Mouse (Mus musculus): Measurements from ENCODE around the gene Lin52. TPM values are rescaled to one million over a fixed set of nuclear protein-coding genes. Genes with fewer than 3 reads are reported as not detected.
A peak's percentile ranks its signal among the peaks of the same experiment; 100 is the strongest.

The Lin52 gene
- polyA plus RNA-seq (2015; fragmentation: Nextera tagmentation; extraction: Ambion mirVana): 21.7 and 23.5 TPM in 2 replicates

GRCm38 (mm10) chr12:84450718-84451646, at the start of gene Lin52, which contains the start of gene Aldh6a1:
TSS of gene Lin52 (plus strand) at chr12:84451422.
TSS of gene Aldh6a1 (minus strand) at chr12:84451004.
- peak within 1 kb of the TSS; percentile 71 for H3K27ac ChIP-seq (ENCODE audit: low read length)
- H3K36me3 ChIP-seq (ENCODE audit: control insufficient read depth, insufficient read depth, low read length): no peaks in the 10 kb centered on the region
- H3K4me2 ChIP-seq (ENCODE audit: low read depth, low read length): peak within 1 kb of the TSS; percentile 95
- peaks cover 14% of the 10 kb centered on the region for H3K4me1 ChIP-seq (replicated peaks; ENCODE audit: control insufficient read depth, insufficient read depth, low read length)
- peak; percentile 99 for ATAC-seq (ENCODE audit: low read depth)
- H3K9ac ChIP-seq (ENCODE audit: low read length): peak within 1 kb of the TSS; percentile 70
- peak within 1 kb of the TSS; percentile 87 for H3K4me3 ChIP-seq (ENCODE audit: low read length)
- no peaks in the 10 kb centered on the region for H3K27me3 ChIP-seq (ENCODE audit: control insufficient read depth, insufficient read depth, low read depth, low read length)
- H3K9me3 ChIP-seq (ENCODE audit: control insufficient read depth, low read length): no peaks in the 10 kb centered on the region
- under 1% methylated on average over 49 of the region's 49 CpGs for WGBS

GRCm38 (mm10) chr12:84402923-84403322, 48.3 kb upstream of the Lin52 start:
- no peak overlapping the region for H3K4me3 ChIP-seq (ENCODE audit: low read length)
- no peak overlapping the region for H3K9ac ChIP-seq (ENCODE audit: low read length)
- H3K4me2 ChIP-seq (ENCODE audit: low read depth, low read length): no peak overlapping the region
- H3K9me3 ChIP-seq (ENCODE audit: control insufficient read depth, low read length): no peaks in the 10 kb centered on the region
- H3K27me3 ChIP-seq (ENCODE audit: control insufficient read depth, insufficient read depth, low read depth, low read length): no peaks in the 10 kb centered on the region
- no peaks in the 10 kb centered on the region for H3K36me3 ChIP-seq (ENCODE audit: control insufficient read depth, insufficient read depth, low read length)
- 61% methylated on average over 9 of the region's 9 CpGs for WGBS
- H3K27ac ChIP-seq (ENCODE audit: low read length): no peak overlapping the region
- ATAC-seq (ENCODE audit: low read depth): no peak
- H3K4me1 ChIP-seq (replicated peaks; ENCODE audit: control insufficient read depth, insufficient read depth, low read length): peaks cover 3% of the 10 kb centered on the region

GRCm38 (mm10) chr12:84404541-84404940, 46.7 kb upstream of the Lin52 start:
- Histone ChIP-seq H3K4me3 (ENCODE audit: low read length) (no peak overlapping the region), H3K27ac (ENCODE audit: low read length) (no peak overlapping the region), H3K4me2 (ENCODE audit: low read depth, low read length) (no peak overlapping the region), H3K9me3 (ENCODE audit: control insufficient read depth, low read length) (no peaks in the 10 kb centered on the region), H3K36me3 (ENCODE audit: control insufficient read depth, insufficient read depth, low read length) (no peaks in the 10 kb centered on the region), H3K4me1 (replicated peaks; ENCODE audit: control insufficient read depth, insufficient read depth, low read length) (peaks cover 5% of the 10 kb centered on the region), H3K9ac (ENCODE audit: low read length) (no peak overlapping the region), H3K27me3 (ENCODE audit: control insufficient read depth, insufficient read depth, low read depth, low read length) (no peaks in the 10 kb centered on the region)
- WGBS: 88% methylated on average over 6 of the region's 6 CpGs
- no peak for ATAC-seq (ENCODE audit: low read depth)

GRCm38 (mm10) chr12:84407259-84407658, 44.0 kb upstream of the Lin52 start:
- ATAC-seq (ENCODE audit: low read depth): no peak
- no peak overlapping the region for H3K4me2 ChIP-seq (ENCODE audit: low read depth, low read length)

GRCm38 (mm10) chr12:84407874-84408818, 43.1 kb upstream of the Lin52 start:
- peak overlapping the region; percentile 87 for H3K4me3 ChIP-seq (ENCODE audit: low read length)
- peaks cover 5% of the 10 kb centered on the region for H3K4me1 ChIP-seq (replicated peaks; ENCODE audit: control insufficient read depth, insufficient read depth, low read length)
- WGBS: 2% methylated on average over 24 of the region's 52 CpGs
- H3K27ac ChIP-seq (ENCODE audit: low read length): peak overlapping the region; percentile 75
- H3K4me2 ChIP-seq (ENCODE audit: low read depth, low read length): peak overlapping the region; percentile 99
- no peaks in the 10 kb centered on the region for H3K27me3 ChIP-seq (ENCODE audit: control insufficient read depth, insufficient read depth, low read depth, low read length)
- peak; percentile 60 for ATAC-seq (ENCODE audit: low read depth)
- no peaks in the 10 kb centered on the region for H3K36me3 ChIP-seq (ENCODE audit: control insufficient read depth, insufficient read depth, low read length)
- no peaks in the 10 kb centered on the region for H3K9me3 ChIP-seq (ENCODE audit: control insufficient read depth, low read length)
- H3K9ac ChIP-seq (ENCODE audit: low read length): peak overlapping the region; percentile 84

More at GRCm38 (mm10) chr12:84407259-84407658, 44.0 kb upstream of the Lin52 start:
- peaks cover 5% of the 10 kb centered on the region for H3K4me1 ChIP-seq (replicated peaks; ENCODE audit: control insufficient read depth, insufficient read depth, low read length)
- no peaks in the 10 kb centered on the region for H3K27me3 ChIP-seq (ENCODE audit: control insufficient read depth, insufficient read depth, low read depth, low read length)
- no peak overlapping the region for H3K4me3 ChIP-seq (ENCODE audit: low read length)
- no peaks in the 10 kb centered on the region for H3K9me3 ChIP-seq (ENCODE audit: control insufficient read depth, low read length)
- H3K36me3 ChIP-seq (ENCODE audit: control insufficient read depth, insufficient read depth, low read length): no peaks in the 10 kb centered on the region
- H3K27ac ChIP-seq (ENCODE audit: low read length): no peak overlapping the region
- WGBS: 60% methylated on average over 4 of the region's 4 CpGs
- no peak overlapping the region for H3K9ac ChIP-seq (ENCODE audit: low read length)

- ATAC-seq (ENCODE audit: low read depth): peak; percentile 97
- peak within 1 kb of the TSS; percentile 75 for H3K27ac ChIP-seq (ENCODE audit: low read length)
- WGBS: 1% methylated on average over 52 of the region's 63 CpGs
Observed at GRCm38 (mm10) chr12:84408819-84409507, 42.3 kb upstream of the Lin52 start, which contains the start of the genes Entpd5 and Bbof1. TSS of gene Entpd5 (minus strand) at chr12:84409029. TSS of gene Bbof1 (plus strand) at chr12:84409071.

GRCm38 (mm10) chr12:84416834-84417604, 34.2 kb upstream of the Lin52 start, which contains the start of gene Rnf113a2:
TSS of gene Rnf113a2 (plus strand) at chr12:84417196.
- H3K4me3 ChIP-seq (ENCODE audit: low read length): peak within 1 kb of the TSS; percentile 71
- no peaks in the 10 kb centered on the region for H3K36me3 ChIP-seq (ENCODE audit: control insufficient read depth, insufficient read depth, low read length)
- peaks cover 3% of the 10 kb centered on the region for H3K9me3 ChIP-seq (ENCODE audit: control insufficient read depth, low read length)
- H3K4me1 ChIP-seq (replicated peaks; ENCODE audit: control insufficient read depth, insufficient read depth, low read length): peaks cover 4% of the 10 kb centered on the region; the same call in 1 of the 2 replicates
- 3% methylated on average over 50 of the region's 50 CpGs for WGBS
- peak within 1 kb of the TSS; percentile 42; the same call in 1 of the 2 replicates for H3K27ac ChIP-seq (ENCODE audit: low read length)
- no peaks in the 10 kb centered on the region for H3K27me3 ChIP-seq (ENCODE audit: control insufficient read depth, insufficient read depth, low read depth, low read length)
- peak within 1 kb of the TSS; percentile 92 for H3K4me2 ChIP-seq (ENCODE audit: low read depth, low read length)
- peak within 1 kb of the TSS; percentile 78 for H3K9ac ChIP-seq (ENCODE audit: low read length)
- ATAC-seq (ENCODE audit: low read depth): peak; percentile 93

More at GRCm38 (mm10) chr12:84408819-84409507, 42.3 kb upstream of the Lin52 start, which contains the start of the genes Entpd5 and Bbof1:
- Histone ChIP-seq H3K4me2 (ENCODE audit: low read depth, low read length) (peak within 1 kb of the TSS; percentile 99), H3K9ac (ENCODE audit: low read length) (peak within 1 kb of the TSS; percentile 84), H3K36me3 (ENCODE audit: control insufficient read depth, insufficient read depth, low read length) (no peaks in the 10 kb centered on the region), H3K4me1 (replicated peaks; ENCODE audit: control insufficient read depth, insufficient read depth, low read length) (peaks cover 5% of the 10 kb centered on the region), H3K9me3 (ENCODE audit: control insufficient read depth, low read length) (no peaks in the 10 kb centered on the region), H3K4me3 (ENCODE audit: low read length) (peak within 1 kb of the TSS; percentile 87), H3K27me3 (ENCODE audit: control insufficient read depth, insufficient read depth, low read depth, low read length) (no peaks in the 10 kb centered on the region)

GRCm38 (mm10) chr12:84417605-84417922, 33.7 kb upstream of the Lin52 start:
- peak overlapping the region; percentile 78 for H3K9ac ChIP-seq (ENCODE audit: low read length)
- H3K9me3 ChIP-seq (ENCODE audit: control insufficient read depth, low read length): peaks cover 3% of the 10 kb centered on the region
- peak overlapping the region; percentile 92 for H3K4me2 ChIP-seq (ENCODE audit: low read depth, low read length)
- H3K36me3 ChIP-seq (ENCODE audit: control insufficient read depth, insufficient read depth, low read length): no peaks in the 10 kb centered on the region
- no peak for ATAC-seq (ENCODE audit: low read depth)
- H3K27ac ChIP-seq (ENCODE audit: low read length): no peak overlapping the region
- H3K4me3 ChIP-seq (ENCODE audit: low read length): peak overlapping the region; percentile 71
- no peaks in the 10 kb centered on the region for H3K27me3 ChIP-seq (ENCODE audit: control insufficient read depth, insufficient read depth, low read depth, low read length)
- 29% methylated on average over 18 of the region's 18 CpGs for WGBS
- peaks cover 4% of the 10 kb centered on the region; the same call in 1 of the 2 replicates for H3K4me1 ChIP-seq (replicated peaks; ENCODE audit: control insufficient read depth, insufficient read depth, low read length)
